Mouse (Mus musculus): ENCODE results near the gene Olfr671.
"Not testable (repeated sequence)": the region's sequence is repeated elsewhere in the genome, so short reads cannot be mapped to it uniquely, and the experiment has no call there.

The Olfr671 gene

DNA sequence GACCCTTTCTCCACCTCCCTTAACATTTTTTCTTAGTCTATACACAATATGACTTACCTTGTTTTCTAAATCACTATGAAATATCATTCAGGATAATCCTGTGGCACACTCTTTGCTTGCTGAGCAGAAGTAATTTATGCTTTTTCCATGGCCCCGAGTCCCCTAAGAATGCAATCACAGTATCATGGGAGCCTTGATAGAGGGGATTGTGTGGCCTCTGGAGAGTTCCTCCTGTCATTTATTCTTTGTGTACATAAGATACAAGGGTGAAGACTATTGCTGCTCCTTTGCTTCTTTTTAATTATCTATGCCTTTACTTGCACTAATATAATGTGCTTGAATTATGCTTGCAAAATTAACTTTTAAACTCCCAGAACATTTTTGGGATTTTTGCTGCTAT lies at the start of gene Olfr671:
Gene Olfr671 (minus strand): TSS at position 101 of the 400 bp plus-strand sequence.
- in situ Hi-C loops (cut with MboI; ENCODE audit: low pct_unique_long_range_greater_than_20kb in 1 of 2, low sequenced_read_pairs in 2 of 2, unreplicated experiment in 1 of 2), result no loop called here

- in situ Hi-C loops (cut with MboI; ENCODE audit: low pct_unique_long_range_greater_than_20kb in 1 of 2, low sequenced_read_pairs in 2 of 2, unreplicated experiment in 1 of 2), result no loop called here
These were observed 49.4 kb upstream of the Olfr671 start, which contains the start of gene Olfr675 for GRCm38 (mm10) chr7:105028360-105028759. TSS of gene Olfr675 (minus strand) at chr7:105028460.

GRCm38 (mm10) chr7:105022530-105022929 lies 43.6 kb upstream of the Olfr671 start:
- in situ Hi-C loops (cut with MboI; ENCODE audit: low pct_unique_long_range_greater_than_20kb in 1 of 2, low sequenced_read_pairs in 2 of 2, unreplicated experiment in 1 of 2), result no loop called here

- in situ Hi-C loops (cut with MboI; ENCODE audit: low pct_unique_long_range_greater_than_20kb in 1 of 2, low sequenced_read_pairs in 2 of 2, unreplicated experiment in 1 of 2), result no loop called here
These were observed 23.0 kb upstream of the Olfr671 start, which contains the start of gene Olfr672 for GRCm38 (mm10) chr7:105001929-105002328. TSS of gene Olfr672 (minus strand) at chr7:105002029.

DNA sequence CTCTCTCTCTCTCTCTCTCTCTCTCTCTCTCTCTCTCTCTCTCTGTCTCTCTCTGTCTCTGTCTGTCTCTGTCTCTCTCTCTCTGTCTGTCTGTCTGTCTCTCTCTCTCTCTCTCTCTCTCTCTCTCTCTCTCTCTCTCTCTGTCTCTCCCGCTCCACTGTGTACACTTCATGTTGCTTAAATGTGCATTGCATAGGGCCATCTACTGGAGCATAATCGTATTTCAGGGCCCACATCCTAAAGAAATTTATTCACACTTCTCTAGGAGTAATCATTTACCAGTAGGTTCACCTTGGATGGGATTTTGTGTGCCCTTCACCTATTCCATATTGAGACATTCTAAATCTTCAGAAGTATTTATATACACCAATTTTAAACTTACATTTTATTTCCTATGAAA lies 6.4 kb downstream of the Olfr671 start:
- in situ Hi-C loops (cut with MboI; ENCODE audit: low pct_unique_long_range_greater_than_20kb in 1 of 2, low sequenced_read_pairs in 2 of 2, unreplicated experiment in 1 of 2), result not testable (repeated sequence)

DNA sequence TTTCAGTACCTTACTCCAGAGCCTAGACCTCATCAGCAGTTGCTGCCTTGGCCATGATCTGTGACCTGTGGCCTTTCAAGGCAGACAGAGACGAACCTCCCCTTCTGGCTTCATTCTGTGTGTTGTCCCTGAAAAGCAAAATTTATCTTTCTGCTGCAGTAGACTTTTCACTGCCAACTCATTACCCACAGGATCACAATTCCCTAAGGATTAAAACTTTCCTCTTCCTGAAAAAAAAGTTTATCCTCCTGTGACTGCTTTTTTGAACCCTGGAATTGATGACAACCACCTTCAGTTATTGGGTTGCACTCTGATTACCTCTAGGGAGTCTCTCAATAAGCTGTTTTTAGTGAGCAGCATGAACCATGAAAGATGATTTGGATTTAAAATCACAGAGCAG lies 16.4 kb downstream of the Olfr671 start, which contains the start of gene Olfr670:
Gene Olfr670 (minus strand): TSS at position 101 of the 400 bp plus-strand sequence.
- in situ Hi-C loops (cut with MboI; ENCODE audit: low pct_unique_long_range_greater_than_20kb in 1 of 2, low sequenced_read_pairs in 2 of 2, unreplicated experiment in 1 of 2), result no loop called here

- in situ Hi-C loops (cut with MboI; ENCODE audit: low pct_unique_long_range_greater_than_20kb in 1 of 2, low sequenced_read_pairs in 2 of 2, unreplicated experiment in 1 of 2), result not testable (repeated sequence)
These were observed 28.7 kb downstream of the Olfr671 start for GRCm38 (mm10) chr7:104950234-104950633.

- in situ Hi-C loops (cut with MboI; ENCODE audit: low pct_unique_long_range_greater_than_20kb in 1 of 2, low sequenced_read_pairs in 2 of 2, unreplicated experiment in 1 of 2), result no loop called here
These were observed 45.0 kb downstream of the Olfr671 start, which contains the start of gene Olfr669 for GRCm38 (mm10) chr7:104933940-104934339. TSS of gene Olfr669 (plus strand) at chr7:104934240.

GRCm38 (mm10) chr7:104927957-104928356 lies 51.0 kb downstream of the Olfr671 start, which contains the start of gene Olfr668:
TSS of gene Olfr668 (minus strand) at chr7:104928057.
- in situ Hi-C loops (cut with MboI; ENCODE audit: low pct_unique_long_range_greater_than_20kb in 1 of 2, low sequenced_read_pairs in 2 of 2, unreplicated experiment in 1 of 2), result no loop called here
